Mouse (Mus musculus) layer of hippocampus, adult 8-10 months (tissue): ENCODE results near the gene Glis2. TPM values are rescaled to one million over a fixed set of nuclear protein-coding genes. Genes with fewer than 3 reads are reported as not detected.

ENCODE experiments used
- DNase-seq, 2 experiments: peaks; one replicate each; pipeline ENCODE4 v3.0.0; 2022; ENCODE audit warnings: low spot score in 2 of 2
- total RNA-seq, 4 experiments: library from RNA; stranded (reverse); gene quantifications; 2 replicates each; pipeline ENCODE4 v1.2.4; 2022

The Glis2 gene
- total RNA-seq, 4 experiments from 2014 or later: 10.9 to 18.4 (median 11.9) TPM

DNA sequence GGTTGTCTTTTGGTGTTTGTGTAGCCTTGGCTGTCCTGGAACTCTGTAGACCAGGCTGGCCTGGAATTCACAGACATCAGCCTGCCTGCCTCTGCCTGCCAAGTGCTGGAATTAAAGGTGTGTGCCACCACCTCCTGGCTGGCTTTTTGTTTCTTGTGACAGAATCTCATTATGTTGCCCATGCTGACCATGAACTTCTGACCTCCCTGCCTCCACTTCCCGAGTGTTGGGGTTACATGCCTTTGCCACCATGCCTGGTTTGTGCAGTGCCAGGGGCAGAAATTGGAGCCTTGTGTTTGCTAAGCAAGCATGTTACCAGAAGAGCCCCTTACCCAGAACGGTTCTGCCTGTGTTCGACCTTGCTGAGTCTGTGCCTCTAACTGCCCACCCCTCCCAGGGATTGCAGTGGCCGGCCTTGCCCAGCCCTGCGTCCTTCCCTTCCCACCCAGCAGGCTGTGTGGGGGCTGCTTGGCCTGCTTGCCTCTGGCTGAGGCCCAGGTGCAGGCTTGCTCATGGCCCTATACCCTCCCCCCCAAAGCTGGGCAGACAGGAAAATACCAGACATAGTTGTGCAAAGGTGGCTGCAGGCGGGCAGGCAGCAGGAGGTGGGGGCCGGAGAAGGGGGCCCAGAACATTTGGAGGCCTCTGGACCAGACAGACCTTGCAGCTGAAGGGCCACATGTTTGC lies 8.4 kb downstream of the Glis2 start:
- DNase-seq: no peak

DNA sequence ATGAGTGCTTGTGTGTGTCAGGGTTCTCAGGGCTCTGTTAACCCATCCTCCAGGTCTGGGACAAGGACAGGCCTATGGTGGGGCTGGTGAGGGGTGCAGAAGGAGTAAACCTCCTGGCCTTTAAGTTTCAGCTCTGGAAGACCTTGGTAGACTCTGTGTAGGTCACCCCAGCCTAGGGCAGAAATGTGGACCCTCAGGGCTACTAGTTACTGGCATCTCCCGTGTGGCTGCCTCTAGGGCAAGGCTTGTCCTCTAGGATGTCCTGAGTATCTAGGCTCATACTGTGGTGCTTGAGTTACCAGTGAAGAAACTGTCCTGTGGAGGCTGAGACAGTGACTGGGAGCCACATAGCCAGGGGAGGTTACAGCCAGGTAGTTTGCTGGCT lies 8.9 kb downstream of the Glis2 start:
- no peak for DNase-seq

DNA sequence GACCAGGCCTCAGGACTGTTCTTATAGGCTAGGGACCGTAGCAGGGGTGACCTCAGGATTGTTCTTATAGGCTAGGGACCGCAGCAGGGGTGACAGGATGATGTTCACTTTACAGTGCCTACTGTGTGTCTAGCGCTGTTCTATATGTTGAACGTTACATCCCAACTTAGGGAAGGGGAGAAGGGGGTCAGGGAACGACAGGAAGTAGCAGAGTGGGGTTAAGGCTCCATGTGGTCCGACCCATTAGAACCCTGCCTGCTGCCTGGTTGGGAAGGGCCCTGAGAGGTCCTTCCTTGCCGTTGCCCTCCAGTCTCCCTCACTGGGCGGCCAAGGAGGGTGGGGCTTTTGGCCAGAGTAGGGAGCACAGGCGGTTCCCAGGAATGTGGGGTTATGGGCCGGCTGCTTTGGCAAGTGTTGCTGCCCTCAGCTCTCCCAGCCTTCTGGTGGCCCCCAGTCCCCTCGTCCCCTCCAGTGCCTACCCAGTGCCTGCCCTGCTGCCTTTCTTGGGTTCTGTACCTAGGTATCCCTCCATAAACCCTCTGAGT lies 9.9 kb downstream of the Glis2 start:
- no peak for DNase-seq

DNA sequence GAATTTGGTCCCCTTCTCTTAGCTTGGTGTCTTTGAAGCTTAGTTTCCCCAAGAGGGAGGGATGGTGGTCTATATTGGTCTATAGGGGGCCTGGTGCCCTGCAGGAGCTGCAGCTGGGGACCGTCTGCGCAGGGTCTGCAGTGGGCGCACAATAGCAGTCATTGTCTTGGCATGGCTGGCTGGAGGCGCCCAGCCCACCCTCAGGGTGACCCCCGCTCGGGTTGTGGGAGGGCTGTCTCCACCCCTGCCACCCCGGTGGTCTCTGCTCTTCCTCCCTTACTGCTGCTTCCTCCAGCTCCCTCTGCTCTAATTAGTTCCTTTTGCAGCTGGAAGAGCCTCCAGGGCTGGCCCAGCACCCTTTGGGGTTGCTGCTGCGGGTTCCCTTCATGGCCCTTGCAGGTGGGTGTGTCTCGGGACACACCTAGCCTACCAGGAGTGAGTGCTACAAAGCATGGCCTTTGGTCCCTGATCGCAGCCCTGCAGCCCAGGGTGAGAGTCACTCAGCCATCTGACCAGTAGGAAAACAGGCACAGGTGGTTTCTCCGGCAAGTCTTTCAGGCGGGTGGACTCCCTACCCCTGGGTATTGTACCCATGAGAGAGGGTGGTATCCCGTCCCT lies 11.1 kb downstream of the Glis2 start:
- DNase-seq: no peak

DNA sequence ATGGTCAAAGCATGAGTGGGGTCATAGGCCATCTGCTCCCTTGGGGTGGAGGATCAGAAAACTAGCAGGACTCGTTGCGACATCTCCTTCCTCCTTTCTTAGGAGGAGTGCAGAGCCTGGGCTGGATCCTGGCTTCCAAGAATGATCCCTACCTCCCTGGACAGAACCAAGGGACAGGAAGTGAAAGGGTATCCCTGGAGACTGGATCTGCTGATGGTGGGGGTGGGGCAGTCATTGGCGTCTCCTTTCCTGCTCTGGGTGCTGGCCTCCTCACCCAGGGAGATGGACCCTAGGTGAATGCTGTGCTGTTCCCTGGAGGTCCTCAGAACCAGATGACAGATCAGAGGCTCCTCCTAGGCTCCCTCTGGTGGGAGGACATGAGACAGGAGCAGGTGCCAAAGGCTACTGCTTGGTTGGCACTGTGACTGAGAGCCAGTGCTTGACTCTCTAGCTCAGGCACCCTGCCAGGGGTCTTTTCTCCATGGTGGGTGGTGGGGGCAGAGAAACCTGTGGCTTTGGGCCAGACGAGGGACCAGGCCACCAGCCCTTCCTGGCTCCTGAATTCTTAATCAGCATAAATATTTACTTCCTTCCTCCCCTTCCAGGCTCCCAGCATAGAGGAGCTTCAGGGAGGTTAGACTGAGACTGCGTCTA lies 12.0 kb downstream of the Glis2 start:
- DNase-seq: no peak

DNA sequence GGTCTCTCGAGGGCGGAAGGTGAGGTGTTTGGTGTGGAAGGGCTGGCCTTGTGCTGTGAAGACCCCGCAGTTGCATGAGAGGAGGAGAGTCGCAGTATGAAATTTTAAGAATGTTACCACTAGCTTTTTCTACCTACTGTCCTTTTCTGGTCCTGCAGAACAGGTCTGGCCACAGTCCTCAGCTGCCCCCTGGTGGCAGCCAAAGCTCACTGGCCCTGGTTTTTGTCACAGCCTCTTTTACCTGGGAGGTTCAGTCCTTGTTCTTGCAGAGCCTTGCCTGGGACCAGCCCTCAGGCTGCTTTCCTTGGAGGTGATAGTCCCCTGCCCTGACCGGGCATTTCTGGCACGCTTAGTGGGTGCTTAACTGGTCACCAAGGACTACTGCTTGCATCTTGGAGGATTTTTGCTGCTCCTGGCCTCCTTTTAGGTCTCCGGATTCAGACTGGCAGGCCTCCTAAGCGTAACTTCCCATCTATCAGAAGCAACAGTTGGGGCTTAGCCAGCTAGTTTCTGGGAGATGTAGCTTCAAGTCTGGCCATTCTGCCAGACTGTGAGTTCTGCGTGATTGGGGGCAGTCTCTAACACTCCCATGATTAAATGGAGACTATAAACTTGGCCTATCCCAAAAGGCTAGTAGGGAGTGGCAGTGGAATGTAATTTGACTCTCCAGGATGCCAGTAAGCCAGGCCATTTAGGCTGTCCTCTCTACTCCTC lies 13.5 kb downstream of the Glis2 start:
- peak; percentile 61 to 82 for DNase-seq

DNA sequence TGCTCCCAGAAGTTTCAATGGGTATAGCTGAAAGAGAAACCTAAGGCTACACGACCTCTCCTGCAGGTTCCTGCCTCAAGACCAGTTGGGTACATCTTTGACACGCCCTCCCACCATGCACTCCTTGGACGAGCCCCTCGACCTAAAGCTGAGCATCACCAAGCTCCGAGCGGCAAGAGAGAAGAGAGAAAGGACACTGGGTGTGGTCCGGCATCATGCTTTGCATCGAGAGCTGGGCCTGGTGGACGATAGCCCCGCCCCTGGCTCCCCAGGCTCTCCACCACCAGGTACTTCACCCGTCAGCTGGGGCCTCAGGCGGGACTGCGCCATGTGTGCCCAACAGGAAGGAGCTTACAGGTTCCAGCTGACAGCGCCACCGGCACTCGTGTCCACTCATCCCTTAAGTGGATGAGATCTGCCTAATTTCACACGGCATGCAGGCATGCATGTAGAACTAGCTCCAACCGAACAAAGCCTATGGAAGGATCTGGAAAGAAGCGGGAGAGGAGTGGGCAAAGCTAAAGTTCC lies 14.1 kb downstream of the Glis2 start:
- no peak for DNase-seq

DNA sequence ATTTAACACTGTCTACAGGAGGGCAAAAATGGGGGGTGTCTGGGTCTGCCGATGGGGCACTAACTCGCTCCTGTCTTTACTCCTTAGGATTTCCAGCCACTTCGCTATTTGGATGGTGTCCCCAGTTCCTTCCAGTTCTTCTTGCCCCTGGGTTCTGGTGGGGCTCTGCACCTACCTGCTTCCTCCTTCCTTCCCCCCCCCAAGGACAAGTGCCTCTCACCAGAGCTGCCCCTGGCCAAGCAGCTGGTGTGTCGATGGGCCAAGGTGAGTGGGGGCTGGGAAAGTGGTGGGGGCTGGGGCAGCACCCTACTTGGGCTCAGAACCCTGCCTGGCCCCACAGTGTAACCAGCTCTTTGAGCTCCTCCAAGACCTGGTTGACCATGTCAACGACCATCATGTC lies 16.7 kb downstream of the Glis2 start:
- no peak for DNase-seq

DNA sequence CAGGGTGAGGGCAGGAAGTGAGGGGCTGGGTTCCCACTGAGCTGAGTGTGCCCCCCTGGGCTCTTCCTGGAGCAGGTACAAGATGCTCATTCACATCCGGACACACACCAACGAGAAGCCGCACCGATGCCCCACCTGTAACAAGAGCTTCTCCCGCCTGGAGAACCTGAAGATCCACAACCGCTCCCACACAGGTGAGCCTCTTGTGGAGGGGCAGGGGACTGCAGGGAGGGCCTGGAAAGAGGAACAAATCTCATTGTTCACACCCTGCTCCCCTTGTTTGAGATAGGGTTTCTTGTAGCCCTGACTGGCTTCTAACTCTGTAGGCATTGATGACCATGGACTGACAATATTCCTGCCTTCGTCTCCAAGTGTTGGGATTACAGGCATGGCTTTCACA lies 17.2 kb downstream of the Glis2 start:
- DNase-seq: no peak

DNA sequence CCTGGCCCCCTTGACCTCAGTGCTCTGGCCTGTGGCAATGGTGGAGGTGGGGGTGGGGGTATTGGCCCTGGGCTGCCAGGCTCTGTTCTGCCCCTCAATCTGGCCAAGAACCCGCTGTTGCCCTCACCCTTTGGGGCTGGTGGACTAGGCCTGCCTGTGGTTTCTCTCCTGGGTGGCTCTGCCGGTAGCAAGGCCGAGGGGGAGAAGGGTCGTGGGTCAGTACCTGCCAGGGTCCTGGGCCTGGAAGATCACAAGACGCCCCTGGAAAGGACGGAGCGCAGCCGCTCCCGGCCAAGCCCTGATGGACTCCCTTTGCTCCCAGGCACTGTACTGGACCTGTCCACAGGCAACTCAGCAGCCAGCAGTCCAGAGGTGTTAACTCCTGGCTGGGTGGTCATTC lies 19.2 kb downstream of the Glis2 start:
- no peak for DNase-seq

DNA sequence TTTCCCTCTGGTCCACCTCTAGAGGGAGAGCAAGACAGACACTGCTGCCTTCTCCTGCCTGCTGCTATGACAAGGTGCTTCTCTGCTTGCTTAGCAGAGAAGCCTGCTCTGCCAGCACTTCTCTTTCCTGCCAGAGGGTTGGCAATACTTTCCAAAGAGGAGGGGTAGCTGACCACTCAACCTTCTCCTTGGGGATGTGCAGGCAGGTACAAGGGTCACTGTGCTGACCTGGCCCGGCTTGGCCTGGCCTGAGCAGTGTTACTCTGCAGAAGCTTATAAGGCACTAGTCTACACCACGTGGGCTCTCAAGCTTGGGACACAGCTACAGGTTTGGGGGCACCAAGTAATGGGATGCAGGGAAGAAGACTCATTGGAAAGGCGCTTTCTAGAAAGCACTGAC lies 20.1 kb downstream of the Glis2 start:
- DNase-seq: no peak

DNA sequence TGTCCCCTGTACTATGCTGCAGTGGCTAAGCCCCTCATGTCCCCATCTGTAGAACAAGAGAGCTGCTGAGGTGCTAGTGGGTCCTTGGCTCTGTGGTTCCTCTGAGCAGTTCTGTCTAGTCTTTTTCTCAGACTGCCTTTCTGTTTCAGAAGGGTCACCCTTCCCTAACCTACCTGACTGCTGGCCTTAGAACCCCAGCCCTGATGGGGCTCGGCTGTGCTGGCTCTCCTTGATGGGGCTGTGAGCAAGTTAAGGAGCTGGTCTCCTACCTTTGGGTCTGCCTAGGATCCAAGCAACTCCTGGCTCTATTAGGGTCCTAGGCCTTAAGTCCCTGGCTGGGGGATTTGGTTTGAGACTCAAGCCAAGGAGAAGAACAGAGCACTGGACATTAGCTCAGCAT lies 20.8 kb downstream of the Glis2 start:
- no peak for DNase-seq

DNA sequence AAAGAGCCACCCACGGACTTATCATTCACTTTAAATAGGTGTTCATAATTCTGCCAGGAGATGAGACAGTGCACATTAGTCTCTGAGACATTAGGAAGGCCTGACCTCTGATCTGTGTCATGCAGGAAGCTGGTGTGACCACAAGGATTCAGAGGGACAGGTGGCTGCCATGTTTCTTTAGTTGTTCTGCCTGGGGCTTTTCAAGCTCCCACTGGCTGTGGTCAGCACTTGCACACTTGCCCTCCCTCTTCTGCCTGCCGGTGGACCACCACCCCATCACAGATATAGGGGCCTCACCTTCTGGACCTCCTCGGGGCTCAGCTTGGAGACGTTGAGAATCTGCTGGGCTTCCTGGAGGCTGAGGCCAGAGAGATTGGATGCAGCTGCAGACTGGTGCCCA lies 22.3 kb downstream of the Glis2 start:
- no peak for DNase-seq

DNA sequence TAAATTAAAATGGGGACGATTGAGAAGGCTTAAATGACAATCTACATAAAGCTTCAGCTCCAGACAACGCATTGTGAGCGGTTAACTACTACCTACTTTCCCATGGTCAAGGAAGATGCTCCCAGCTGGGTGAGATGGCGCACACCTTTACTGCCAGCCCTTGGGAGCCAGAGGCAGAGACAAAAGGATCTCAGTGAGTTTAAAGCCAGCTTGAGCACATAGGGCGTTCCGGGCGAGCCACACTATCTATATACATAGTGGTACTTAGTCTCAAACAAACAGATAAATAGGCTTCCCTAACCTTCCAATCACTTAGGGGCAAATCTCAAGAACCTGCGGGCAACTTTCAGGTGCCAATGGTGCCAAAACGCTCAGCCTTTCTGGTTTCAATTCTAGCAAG lies 29.6 kb downstream of the Glis2 start:
- no peak for DNase-seq

DNA sequence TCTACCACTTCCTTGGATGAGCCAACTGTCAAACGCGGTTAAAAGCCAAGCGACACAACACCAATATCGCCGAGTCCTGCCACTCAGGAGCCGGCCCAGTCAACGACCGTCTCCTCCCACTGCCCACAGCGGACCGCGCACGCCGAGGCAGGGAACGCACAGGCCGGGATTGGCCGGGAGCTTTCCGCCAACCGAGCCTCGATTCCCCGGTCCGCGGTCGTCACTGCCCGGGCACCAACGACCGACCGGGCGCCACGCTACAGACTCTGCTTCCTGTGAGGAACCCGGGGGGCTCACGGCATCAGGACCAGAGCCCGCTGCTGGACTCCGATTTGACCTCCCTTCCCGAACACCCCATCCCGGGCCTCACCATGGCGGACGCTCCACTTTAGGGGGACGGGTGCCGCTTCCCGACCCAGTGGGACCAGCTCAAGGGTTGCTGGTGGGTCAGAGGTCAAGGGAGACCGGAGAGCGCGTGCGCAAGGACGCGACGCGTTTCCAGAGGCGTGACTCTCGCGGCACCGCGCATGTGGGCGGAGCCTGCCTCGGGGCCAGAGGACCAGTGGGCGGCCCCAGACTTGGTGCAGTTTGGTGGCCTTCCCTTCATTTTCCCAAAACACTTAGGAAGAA lies 30.1 kb downstream of the Glis2 start, which contains the start of gene Pam16:
Pam16 (minus strand) TSS at position 508 of the 630 bp plus-strand sequence.
- peak; percentile 90 for DNase-seq

DNA sequence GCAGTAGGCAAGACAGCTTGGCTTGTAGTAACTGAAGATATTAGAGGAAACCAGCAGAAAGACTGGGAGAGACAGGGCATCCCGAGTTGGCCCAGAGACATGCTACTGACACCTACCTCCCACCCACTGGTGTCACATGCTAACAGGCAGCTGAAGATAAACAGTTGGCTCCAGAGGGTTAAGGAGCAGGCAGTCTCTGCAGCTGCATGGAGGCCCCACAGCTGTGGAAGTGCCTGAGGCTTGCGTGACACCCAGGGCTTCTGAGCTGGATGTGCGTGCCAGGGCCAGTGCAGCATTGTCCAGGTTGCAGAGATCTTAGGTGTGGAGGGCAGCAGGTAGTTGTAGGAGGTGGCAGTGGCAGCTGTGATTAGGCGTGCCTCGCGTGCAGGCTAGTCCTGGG lies 32.6 kb downstream of the Glis2 start:
- DNase-seq: no peak

DNA sequence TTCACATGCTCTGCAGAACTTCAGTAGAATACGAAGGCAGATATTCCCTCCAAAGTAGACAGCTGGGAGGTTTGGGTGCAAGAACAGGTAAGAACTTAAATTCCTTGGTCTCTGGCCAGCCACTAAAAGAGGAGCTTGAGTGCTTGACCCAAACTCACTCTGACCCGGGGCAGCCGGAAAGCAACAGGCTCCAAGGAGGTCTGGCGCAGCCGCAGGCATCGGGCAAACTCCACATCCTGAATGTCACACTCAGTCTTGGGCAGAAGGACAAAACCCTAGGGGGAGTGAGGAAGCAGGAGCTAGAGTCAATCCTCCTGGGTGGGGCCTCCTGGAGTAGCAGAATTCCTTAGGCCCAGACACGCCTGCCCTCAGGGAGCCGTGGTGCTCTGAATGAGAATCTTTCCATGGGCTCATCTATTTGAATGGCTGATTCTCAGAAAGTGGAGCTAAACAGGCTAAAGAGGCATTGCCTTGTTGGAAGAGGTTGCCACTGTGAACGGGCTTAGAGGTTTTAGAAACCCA lies 34.4 kb downstream of the Glis2 start:
- DNase-seq: no peak

DNA sequence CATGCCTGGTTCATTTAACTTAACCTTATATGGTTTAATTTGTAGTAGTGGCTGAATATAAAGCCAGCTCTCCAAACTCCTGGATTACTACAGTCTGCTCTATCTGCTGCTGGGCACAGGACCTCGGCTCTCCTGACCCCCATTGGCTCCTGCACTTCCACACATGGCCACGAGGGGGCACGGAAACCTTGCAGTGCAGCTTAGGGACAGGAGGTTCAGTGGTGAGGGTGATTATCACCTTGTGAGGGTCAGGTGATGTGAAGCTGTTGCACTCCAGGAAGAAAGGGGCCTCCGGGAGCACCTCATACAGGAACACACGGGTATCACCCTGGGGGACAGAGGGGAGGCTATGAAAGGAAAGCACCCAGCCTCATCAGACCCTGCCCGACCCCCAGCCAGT lies 35.4 kb downstream of the Glis2 start:
- DNase-seq: peak; percentile 59 to 73

DNA sequence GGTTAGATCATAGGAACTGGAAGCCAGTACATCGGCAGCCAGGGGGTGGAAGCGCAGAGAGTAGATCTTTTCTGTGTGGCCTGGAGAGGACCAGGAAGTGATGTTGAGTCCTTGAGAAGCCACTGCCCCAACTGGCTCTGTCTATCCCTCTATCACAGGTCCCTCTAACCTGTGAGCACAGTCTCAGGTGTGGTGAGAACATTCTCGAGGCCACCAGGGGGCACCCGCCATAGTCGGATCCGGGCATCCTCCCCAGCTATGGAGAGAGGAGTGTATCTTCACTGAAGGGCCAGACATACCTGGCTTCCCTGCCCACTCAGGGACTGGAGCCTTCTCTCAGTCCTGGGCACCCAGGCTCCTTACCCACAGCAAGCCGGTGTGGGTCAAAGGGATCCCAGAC lies 37.5 kb downstream of the Glis2 start:
- DNase-seq: no peak

DNA sequence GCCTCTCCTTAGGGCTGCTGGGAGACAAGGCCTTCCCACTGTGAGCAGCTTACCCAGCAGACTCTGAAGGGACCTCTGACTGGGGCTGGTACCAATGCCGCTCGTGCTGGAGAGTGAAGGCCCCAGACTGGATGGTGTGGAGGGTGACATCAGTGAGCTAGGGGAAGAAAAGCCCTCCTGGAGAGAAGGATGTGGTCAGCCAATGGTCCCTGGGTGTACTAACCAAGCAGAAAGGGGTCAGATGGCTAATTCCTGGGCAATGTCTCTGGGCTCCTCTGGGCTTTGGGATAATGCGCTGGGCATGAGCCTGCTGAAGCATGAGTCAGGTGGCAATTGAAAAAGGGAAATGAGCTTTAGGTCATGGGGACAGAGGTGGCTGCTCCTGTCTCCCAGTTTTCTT lies 39.1 kb downstream of the Glis2 start:
- no peak for DNase-seq

DNA sequence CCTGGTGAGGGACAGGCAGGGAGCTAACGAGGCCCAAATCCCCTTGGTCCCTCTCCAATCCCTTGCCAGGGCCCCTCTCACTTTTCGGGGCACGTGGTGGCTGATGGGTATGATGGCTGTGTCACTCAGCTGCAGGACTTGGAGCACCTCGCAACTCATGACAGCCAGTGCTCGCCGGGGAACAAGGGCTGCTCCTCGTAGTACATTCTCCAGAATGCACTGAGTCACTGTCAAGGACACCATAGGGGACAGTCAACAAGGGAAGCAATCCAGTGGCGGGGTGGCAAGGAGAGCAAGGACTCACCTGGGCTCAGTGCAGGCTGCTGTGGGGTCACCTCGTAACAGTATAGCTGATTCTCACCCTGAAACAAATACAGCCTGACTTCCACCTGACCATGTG lies 40.2 kb downstream of the Glis2 start:
- no peak for DNase-seq
